ENCODE assay signal across 12 mouse cellular contexts in genomic region chr2:84647051-84647568, GRCm38 (mm10). TPM values are rescaled to one million over a fixed set of nuclear protein-coding genes. Genes with fewer than 3 reads are reported as not detected.
A peak's percentile ranks its signal among the peaks of the same experiment; 100 is the strongest.
DNase-seq lines count a peak whose midpoint lies in the region; ATAC-seq and TF ChIP-seq lines count a peak whose summit lies in the region.
"Had no signal": no experiment of that assay in that cellular context is flagged by ENCODE, and none has a peak within 500 bp of the region (broad histone marks: within the 10 kb centered on the region; RNA-seq: fewer than 3 reads in every experiment).

No protein-coding gene starts in this region.

- H3K36me3 ChIP-seq in kidney, postnatal 0 days (ENCODE audit: insufficient read depth, low read length): no peaks in the 10 kb centered on the region
- H3K36me3 ChIP-seq in embryonic facial prominence, embryonic 15.5 days: no peaks in the 10 kb centered on the region
- H3K36me3 ChIP-seq in hindbrain, embryonic 10.5 days: peaks cover 9% of the 10 kb centered on the region
- H3K36me3 ChIP-seq in midbrain, postnatal 0 days (ENCODE audit: insufficient read depth, low read length): no peaks in the 10 kb centered on the region

- peaks cover 10% of the 10 kb centered on the region for H3K4me1 ChIP-seq in kidney, postnatal 0 days (replicated peaks; ENCODE audit: insufficient read depth, low read length)
- H3K4me1 ChIP-seq in embryonic facial prominence, embryonic 15.5 days: peaks cover 4% of the 10 kb centered on the region; the same call in 1 of the 2 replicates
- peaks cover 16% of the 10 kb centered on the region for H3K4me1 ChIP-seq in hindbrain, embryonic 10.5 days (replicated peaks)
- H3K4me1 ChIP-seq in midbrain, postnatal 0 days (ENCODE audit: insufficient read depth, low read length): 0 out of 2 replicates have a peak, but pooled peaks cover 3% of the 10 kb centered on the region

- no peaks in the 10 kb centered on the region for H3K27me3 ChIP-seq in kidney, postnatal 0 days (ENCODE audit: insufficient read depth, low read length)
- H3K27me3 ChIP-seq in embryonic facial prominence, embryonic 15.5 days: no peaks in the 10 kb centered on the region
- H3K27me3 ChIP-seq in hindbrain, embryonic 10.5 days (ENCODE audit: insufficient read depth, poor library complexity, severe bottlenecking): no peaks in the 10 kb centered on the region
- H3K27me3 ChIP-seq in midbrain, postnatal 0 days (ENCODE audit: insufficient read depth, low read length): no peaks in the 10 kb centered on the region

- no peaks in the 10 kb centered on the region for H3K9me3 ChIP-seq in kidney, postnatal 0 days (replicated peaks; ENCODE audit: low read length)
- H3K9me3 ChIP-seq in embryonic facial prominence, embryonic 15.5 days (replicated peaks): no peaks in the 10 kb centered on the region
- H3K9me3 ChIP-seq in hindbrain, embryonic 10.5 days: no peaks in the 10 kb centered on the region
- H3K9me3 ChIP-seq in midbrain, postnatal 0 days (ENCODE audit: low read length): no peaks in the 10 kb centered on the region

- H3K27ac ChIP-seq in kidney, postnatal 0 days: no peak overlapping the region
- no peak overlapping the region for H3K27ac ChIP-seq in embryonic facial prominence, embryonic 15.5 days (replicated peaks)
- no peak overlapping the region for H3K27ac ChIP-seq in hindbrain, embryonic 10.5 days
- H3K27ac ChIP-seq in midbrain, postnatal 0 days (ENCODE audit: low read depth, low read length): no peak overlapping the region

- peak overlapping the region; percentile 53; the same call in 1 of the 2 replicates for H3K4me2 ChIP-seq in kidney, postnatal 0 days (ENCODE audit: low read length)
- no peak overlapping the region for H3K4me2 ChIP-seq in embryonic facial prominence, embryonic 15.5 days (replicated peaks)
- H3K4me2 ChIP-seq in midbrain, postnatal 0 days (ENCODE audit: low read depth, low read length, poor library complexity, severe bottlenecking): peak overlapping the region; percentile 78

- H3K4me3 ChIP-seq in kidney, postnatal 0 days (replicated peaks; ENCODE audit: low read depth, low read length): no peak overlapping the region
- H3K4me3 ChIP-seq in embryonic facial prominence, embryonic 15.5 days (replicated peaks): 0 out of 2 replicates have a peak overlapping the region, but pooled peaks have one; percentile 0
- 0 out of 2 replicates have a peak overlapping the region, but pooled peaks have one; percentile 67 for H3K4me3 ChIP-seq in hindbrain, embryonic 10.5 days
- H3K4me3 ChIP-seq in midbrain, postnatal 0 days (ENCODE audit: low read depth, low read length): peak overlapping the region; percentile 63

- WGBS in kidney, postnatal 0 days: 89% methylated on average over 6 of the region's 6 CpGs
- 90% methylated on average over 6 of the region's 6 CpGs for WGBS in embryonic facial prominence, embryonic 15.5 days
- WGBS in hindbrain, embryonic 10.5 days: 93% methylated on average over 6 of the region's 6 CpGs
- 85% methylated on average over 6 of the region's 6 CpGs for WGBS in midbrain, postnatal 0 days

- no peak for DNase-seq in kidney, postnatal 0 days (ENCODE audit: low spot score)
- no peak for DNase-seq in kidney, postnatal 14 days
- no peak for DNase-seq in hindbrain, embryonic 10.5 days (ENCODE audit: low spot score)
- no peak for DNase-seq in midbrain, postnatal 0 days (ENCODE audit: low spot score)
- no peak for DNase-seq in frontal cortex, postnatal 14 days (ENCODE audit: low spot score in 2 of 2)
- DNase-seq in kidney, postnatal 10 days: no peak
- DNase-seq: cerebellum, adult 18-20 months; kidney, adult 8-10 months; thymus, postnatal 4 days had no signal

- ATAC-seq in kidney, postnatal 0 days (replicated peaks; ENCODE audit: low FRiP score, low read depth): no peak
- ATAC-seq in embryonic facial prominence, embryonic 15.5 days (ENCODE audit: insufficient number of reproducible peaks, low FRiP score, low TSS enrichment, low read depth): no peak
- ATAC-seq in midbrain, postnatal 0 days (ENCODE audit: low FRiP score): no peak

- no peak for TF ChIP-seq CTCF in kidney, postnatal 0 days (IDR thresholded peaks at IDR 0.05; ENCODE audit: low read depth)
- TF ChIP-seq CTCF in midbrain, postnatal 0 days (IDR thresholded peaks at IDR 0.05): no peak

- H3K9ac ChIP-seq in kidney, postnatal 0 days (ENCODE audit: low read depth, low read length): no peak overlapping the region
- no peak overlapping the region for H3K9ac ChIP-seq in embryonic facial prominence, embryonic 15.5 days
- H3K9ac ChIP-seq in midbrain, postnatal 0 days (replicated peaks; ENCODE audit: low read length, poor library complexity, severe bottlenecking): no peak overlapping the region; the same call in 1 of the 2 replicates

RNA-seq across cellular contexts. Expression of gene Ctnnd1, which starts 3.5 kb away (rescaled TPM):
- 35.0 and 37.4 TPM in 2 replicates for polyA plus RNA-seq in kidney, postnatal 0 days (2015; fragmentation: Nextera tagmentation; extraction: Ambion mirVana)
- 49.9 and 52.7 TPM in 2 replicates for polyA plus RNA-seq in embryonic facial prominence, embryonic 15.5 days (2015; fragmentation: Nextera tagmentation; extraction: Ambion mirVana)
- 33.2 and 39.7 TPM in 2 replicates for polyA plus RNA-seq in hindbrain, embryonic 10.5 days (2016; fragmentation: Nextera tagmentation; extraction: Ambion mirVana)
- total RNA-seq in midbrain, postnatal 0 days (2014; rRNA removed): 81.1 and 82.9 TPM in 2 replicates
- polyA plus RNA-seq in midbrain, postnatal 0 days (2015; fragmentation: Nextera tagmentation; extraction: Ambion mirVana): 13.7 and 15.8 TPM in 2 replicates

RNA-seq across cellular contexts. Expression of gene Btbd18, which starts 11.8 kb away (rescaled TPM):
- polyA plus RNA-seq in kidney, postnatal 0 days (2015; fragmentation: Nextera tagmentation; extraction: Ambion mirVana): 0.09 and 0.18 TPM in 2 replicates
- 0.16 and 0.27 TPM in 2 replicates for polyA plus RNA-seq in embryonic facial prominence, embryonic 15.5 days (2015; fragmentation: Nextera tagmentation; extraction: Ambion mirVana)
- 0.25 and 0.31 TPM in 2 replicates for polyA plus RNA-seq in hindbrain, embryonic 10.5 days (2016; fragmentation: Nextera tagmentation; extraction: Ambion mirVana)
- total RNA-seq in midbrain, postnatal 0 days (2014; rRNA removed): not detected in 2 replicates
- polyA plus RNA-seq in midbrain, postnatal 0 days (2015; fragmentation: Nextera tagmentation; extraction: Ambion mirVana): 0.27 and 0.35 TPM in 2 replicates
- total RNA-seq: left cerebral cortex, postnatal 25 days; monocyte, adult 5-6 weeks had no signal

RNA-seq across cellular contexts. Expression of gene Selenoh, which starts 23.5 kb away (rescaled TPM):
- 243 and 244 TPM in 2 replicates for polyA plus RNA-seq in kidney, postnatal 0 days (2015; fragmentation: Nextera tagmentation; extraction: Ambion mirVana)
- polyA plus RNA-seq in embryonic facial prominence, embryonic 15.5 days (2015; fragmentation: Nextera tagmentation; extraction: Ambion mirVana): 230 and 231 TPM in 2 replicates
- 515 and 539 TPM in 2 replicates for polyA plus RNA-seq in hindbrain, embryonic 10.5 days (2016; fragmentation: Nextera tagmentation; extraction: Ambion mirVana)
- total RNA-seq in midbrain, postnatal 0 days (2014; rRNA removed): 180 and 269 TPM in 2 replicates
- 210 and 211 TPM in 2 replicates for polyA plus RNA-seq in midbrain, postnatal 0 days (2015; fragmentation: Nextera tagmentation; extraction: Ambion mirVana)

RNA-seq across cellular contexts. Expression of gene Gm28635, which starts 30.7 kb away (rescaled TPM):
- not detected in 2 replicates for polyA plus RNA-seq in kidney, postnatal 0 days (2015; fragmentation: Nextera tagmentation; extraction: Ambion mirVana)
- polyA plus RNA-seq in embryonic facial prominence, embryonic 15.5 days (2015; fragmentation: Nextera tagmentation; extraction: Ambion mirVana): not detected in 2 replicates
- not detected in 2 replicates for polyA plus RNA-seq in hindbrain, embryonic 10.5 days (2016; fragmentation: Nextera tagmentation; extraction: Ambion mirVana)
- total RNA-seq in midbrain, postnatal 0 days (2014; rRNA removed): not detected in 2 replicates
- polyA plus RNA-seq in midbrain, postnatal 0 days (2015; fragmentation: Nextera tagmentation; extraction: Ambion mirVana): not detected in 2 replicates
- total RNA-seq: monocyte, adult 5-6 weeks had no signal

RNA-seq across cellular contexts. Expression of gene Med19, which starts 31.1 kb away (rescaled TPM):
- polyA plus RNA-seq in kidney, postnatal 0 days (2015; fragmentation: Nextera tagmentation; extraction: Ambion mirVana): 33.3 and 34.6 TPM in 2 replicates
- 31.3 and 34.0 TPM in 2 replicates for polyA plus RNA-seq in embryonic facial prominence, embryonic 15.5 days (2015; fragmentation: Nextera tagmentation; extraction: Ambion mirVana)
- 47.1 and 47.6 TPM in 2 replicates for polyA plus RNA-seq in hindbrain, embryonic 10.5 days (2016; fragmentation: Nextera tagmentation; extraction: Ambion mirVana)
- total RNA-seq in midbrain, postnatal 0 days (2014; rRNA removed): 43.0 and 45.3 TPM in 2 replicates
- 47.4 and 49.5 TPM in 2 replicates for polyA plus RNA-seq in midbrain, postnatal 0 days (2015; fragmentation: Nextera tagmentation; extraction: Ambion mirVana)
